Mouse (Mus musculus) liver, embryonic 12.5 days (tissue): ENCODE measurements around the gene Unc79. TPM values are rescaled to one million over a fixed set of nuclear protein-coding genes. Genes with fewer than 3 reads are reported as not detected.

Experiments used
- ATAC-seq: fragments of 200-750 bp; cut with Nextera tagmentation; 2 replicates; pipeline ENCODE4 v1.8.0; 2017; ENCODE audit warnings: moderate number of reproducible peaks, mild to moderate bottlenecking, moderate library complexity
- H3K27ac ChIP-seq: fragments of 300-500 bp; sonication (generic); 2 replicates; pipeline ENCODE4 v1.5.1; 2016; ENCODE audit warnings: mild to moderate bottlenecking
- H3K27me3 ChIP-seq: fragments of 300-500 bp; sonication (generic); replicated peaks from 2 replicates; pipeline ENCODE4 v1.6.1; 2016; ENCODE audit warnings: mild to moderate bottlenecking, moderate library complexity
- H3K36me3 ChIP-seq: fragments of 300-500 bp; sonication (generic); 2 replicates; pipeline ENCODE4 v1.6.1; 2016; ENCODE audit warnings: mild to moderate bottlenecking, moderate library complexity
- H3K4me1 ChIP-seq: fragments of 300-500 bp; sonication (generic); 2 replicates; pipeline ENCODE4 v1.6.1; 2016
- H3K4me2 ChIP-seq: fragments of 300-500 bp; sonication (generic); 2 replicates; pipeline ENCODE4 v1.6.1; 2016; ENCODE audit warnings: mild to moderate bottlenecking, moderate library complexity
- H3K4me3 ChIP-seq: fragments of 300-500 bp; sonication (generic); 2 replicates; pipeline ENCODE4 v1.5.1; 2016; ENCODE audit warnings: mild to moderate bottlenecking, moderate library complexity
- H3K9ac ChIP-seq: fragments of 300-500 bp; sonication (generic); 2 replicates; pipeline ENCODE4 v1.6.1; 2016; ENCODE audit warnings: mild to moderate bottlenecking, moderate library complexity
- H3K9me3 ChIP-seq: fragments of 300-500 bp; sonication (generic); replicated peaks from 2 replicates; pipeline ENCODE4 v1.6.1; 2016; ENCODE audit warnings: mild to moderate bottlenecking, moderate library complexity
- WGBS: fragments of 180-500 bp; shearing (Covaris S2); methylation state at CpG from one replicate; pipeline ENCODE4 v1.1.7; 2016; ENCODE audit not compliant: insufficient replicate concordance; 5-methylcytosine and 5-hydroxymethylcytosine counted together
- microRNA-seq: library from miRNA; unstranded; fragments of <30 nt; microRNA quantifications from one replicate; pipeline ENCODE4, GENCODE M21; 2017
- polyA plus RNA-seq: library from polyadenylated mRNA; unstranded; fragments of >200 nt; fragmentation: Nextera tagmentation; extraction: Ambion mirVana; gene quantifications from 2 replicates; pipeline ENCODE4 v1.2.1, GENCODE M21; 2016

Unc79 gene
- polyA plus RNA-seq, 1 experiment from 2014 or later: 0.04 TPM

DNA sequence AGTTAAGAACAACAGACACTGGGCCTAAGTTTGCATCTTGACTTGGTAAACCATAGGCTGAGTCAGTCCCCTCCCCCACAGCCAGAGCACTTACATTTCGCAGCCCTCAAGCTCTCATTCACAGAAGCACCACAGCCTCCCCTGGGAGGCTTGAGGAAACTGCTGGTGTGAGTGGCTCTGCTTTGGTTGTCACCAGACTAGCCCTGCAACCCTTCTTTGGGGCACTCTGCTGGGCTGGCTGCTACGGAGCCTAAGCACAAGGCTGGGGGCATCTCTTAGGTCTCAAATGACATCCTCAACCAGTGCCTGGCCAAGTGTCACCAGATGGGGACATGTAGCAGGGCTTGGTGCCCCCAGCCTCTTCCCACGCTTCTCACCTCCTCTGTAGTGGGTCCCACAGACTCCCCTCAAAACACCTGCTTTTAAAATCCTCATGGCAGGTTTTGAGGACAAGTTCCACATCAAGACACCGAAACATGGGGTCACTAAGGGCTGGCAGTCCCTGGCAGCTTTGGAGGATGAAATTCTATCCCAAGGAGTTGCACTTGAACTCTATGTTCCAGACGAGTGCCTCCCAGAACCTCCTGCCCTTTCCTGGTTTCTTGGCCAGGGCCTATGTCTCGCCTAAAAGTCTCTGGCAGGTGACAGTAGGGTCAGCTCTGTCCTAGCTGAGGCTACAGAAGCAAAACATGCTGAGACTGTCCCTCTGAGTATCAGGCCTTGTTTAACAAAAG, 267.4 kb downstream of the Unc79 start:
- no peaks in the 10 kb centered on the region for H3K9me3 ChIP-seq
- H3K4me3 ChIP-seq: no peak overlapping the region
- ATAC-seq: no peak
- no peaks in the 10 kb centered on the region for H3K36me3 ChIP-seq
- H3K27me3 ChIP-seq: no peaks in the 10 kb centered on the region
- H3K27ac ChIP-seq: no peak overlapping the region
- no peaks in the 10 kb centered on the region for H3K4me1 ChIP-seq
- 54% methylated on average over 6 of the region's 6 CpGs for WGBS
- no peak overlapping the region for H3K4me2 ChIP-seq
- H3K9ac ChIP-seq: no peak overlapping the region

DNA sequence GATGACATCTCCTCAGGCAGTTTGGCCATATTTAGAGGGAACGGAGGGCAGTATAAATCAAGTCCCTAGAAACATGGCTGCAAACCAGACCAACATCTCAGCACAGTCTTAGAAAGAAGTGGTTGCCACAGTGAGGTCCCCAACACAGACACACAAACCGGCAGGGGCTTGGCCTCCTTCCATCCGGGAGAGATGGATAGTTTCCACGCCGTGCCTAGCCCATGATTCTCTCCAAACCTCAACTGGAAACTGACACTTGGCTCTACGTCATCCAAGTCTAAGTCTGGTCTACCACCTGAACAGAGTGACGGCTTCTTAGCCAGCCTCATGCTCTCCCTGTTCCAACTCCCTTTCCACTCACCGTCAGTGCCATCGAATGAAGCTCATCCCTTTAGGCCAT, 275.0 kb downstream of the Unc79 start:
- no peak for ATAC-seq

DNA sequence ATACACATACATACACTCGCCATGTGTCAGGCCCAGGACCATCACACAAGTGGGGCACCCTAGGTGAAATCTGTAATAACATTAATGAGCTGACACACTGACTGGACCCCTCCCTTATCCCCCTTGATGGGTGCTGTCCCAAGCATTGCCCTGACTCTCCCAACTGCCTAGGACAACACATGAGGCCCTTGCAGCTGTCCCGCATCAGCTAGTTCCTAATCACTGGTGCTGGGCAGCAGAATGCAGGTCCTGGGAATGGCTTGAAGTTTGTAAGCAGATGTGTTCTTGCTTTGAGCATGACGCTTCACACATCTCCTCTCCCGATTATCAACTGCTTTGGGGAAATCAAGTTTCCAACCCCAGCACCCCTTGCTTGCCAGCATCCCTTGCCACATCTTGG, 277.5 kb downstream of the Unc79 start:
- H3K4me3 ChIP-seq: no peak overlapping the region
- H3K27me3 ChIP-seq: no peaks in the 10 kb centered on the region
- WGBS: 66% methylated on average over 4 of the region's 4 CpGs
- H3K9ac ChIP-seq: no peak overlapping the region
- no peak for ATAC-seq
- H3K36me3 ChIP-seq: no peaks in the 10 kb centered on the region
- no peak overlapping the region for H3K27ac ChIP-seq
- H3K4me1 ChIP-seq: no peaks in the 10 kb centered on the region
- no peak overlapping the region for H3K4me2 ChIP-seq
- H3K9me3 ChIP-seq: no peaks in the 10 kb centered on the region

More for the DNA sequence above, 275.0 kb downstream of the Unc79 start:
- Histone ChIP-seq H3K4me2 (no peak overlapping the region), H3K4me3 (no peak overlapping the region), H3K9me3 (no peaks in the 10 kb centered on the region), H3K36me3 (no peaks in the 10 kb centered on the region), H3K4me1 (no peaks in the 10 kb centered on the region), H3K27ac (no peak overlapping the region), H3K27me3 (no peaks in the 10 kb centered on the region), H3K9ac (no peak overlapping the region)
- WGBS: 78% methylated on average over 9 of the region's 9 CpGs

DNA sequence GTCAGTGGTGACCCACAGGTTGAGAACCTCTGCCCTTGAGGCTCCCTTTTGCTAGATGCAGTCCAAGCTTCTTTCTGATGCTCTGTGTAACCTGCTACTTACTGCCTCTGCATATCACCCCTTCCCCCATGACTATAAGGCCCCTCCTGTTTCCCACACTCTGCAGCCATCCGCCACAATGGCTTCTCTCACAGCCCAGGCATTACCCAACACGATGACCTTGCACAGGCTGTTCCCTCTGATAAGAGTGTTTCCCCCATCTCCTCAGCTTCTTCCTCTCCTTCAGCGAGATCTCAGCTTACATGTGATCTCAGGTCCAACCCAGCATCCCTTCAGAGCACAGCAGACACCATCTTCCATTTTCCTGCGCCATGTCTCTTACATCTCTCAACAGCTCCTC, 280.4 kb downstream of the Unc79 start:
- Histone ChIP-seq H3K9ac (no peak overlapping the region), H3K36me3 (no peaks in the 10 kb centered on the region), H3K27ac (no peak overlapping the region), H3K9me3 (no peaks in the 10 kb centered on the region), H3K4me2 (no peak overlapping the region), H3K4me1 (no peaks in the 10 kb centered on the region), H3K4me3 (no peak overlapping the region), H3K27me3 (no peaks in the 10 kb centered on the region)
- ATAC-seq: no peak
- 27% methylated on average over 4 of the region's 4 CpGs for WGBS

Small RNA genes within 50 kb of the gene (microRNA-seq; reads per million reads assigned to microRNA genes)
- gene Gm44324: not detected

Other genes starting within 250 kb of the Unc79 start
- 3.7 and 4.3 TPM in 2 replicates for gene Itpk1, start 243.9 kb upstream of the Unc79 start, polyA plus RNA-seq
- 9.2 and 11.7 TPM in 2 replicates for gene Moap1, start 205.2 kb upstream of the Unc79 start, polyA plus RNA-seq
- 11.5 and 12.3 TPM in 2 replicates for gene Tmem251, start 205.1 kb upstream of the Unc79 start, polyA plus RNA-seq
- gene Gm28051, start 191.1 kb upstream of the Unc79 start, polyA plus RNA-seq: 0.48 TPM in 1 of 2 replicates, not detected in the other
- 20.6 and 23.2 TPM in 2 replicates for gene Gon7, start 191.1 kb upstream of the Unc79 start, polyA plus RNA-seq
- 32.1 and 32.4 TPM in 2 replicates for gene Ubr7, start 190.9 kb upstream of the Unc79 start, polyA plus RNA-seq
- 11.8 and 12.4 TPM in 2 replicates for gene Gm20604, start 190.2 kb upstream of the Unc79 start, polyA plus RNA-seq
- gene Btbd7, start 70.4 kb upstream of the Unc79 start, polyA plus RNA-seq: 7.3 and 7.5 TPM in 2 replicates
- gene Cox8c, start 49.5 kb upstream of the Unc79 start, polyA plus RNA-seq: not detected in 2 replicates